Mouse (Mus musculus) neural tube, embryonic 11.5 days (tissue): Measurements from ENCODE around the gene Spata32. TPM values are rescaled to one million over a fixed set of nuclear protein-coding genes. Genes with fewer than 3 reads are reported as not detected.

Experiments used
- ATAC-seq: fragments of 200-750 bp; cut with Nextera tagmentation; 2 replicates; pipeline ENCODE4 v1.8.0; 2017; ENCODE audit warnings: moderate number of reproducible peaks, mild to moderate bottlenecking, moderate TSS enrichment, moderate library complexity; ENCODE audit not compliant: insufficient read depth, low FRiP score, low TSS enrichment
- DNase-seq: peaks from one replicate; pipeline ENCODE4 v3.0.0-alpha.2; 2015; ENCODE audit warnings: low spot score
- H3K27ac ChIP-seq: fragments of 300-500 bp; sonication (generic); 2 replicates; pipeline ENCODE4 v1.5.1; 2014; ENCODE audit warnings: low read depth, mild to moderate bottlenecking, low read length
- H3K27me3 ChIP-seq: fragments of 300-500 bp; sonication (generic); 2 replicates; pipeline ENCODE4 v1.6.1; 2014; ENCODE audit warnings: mild to moderate bottlenecking, low read length, mixed read lengths; ENCODE audit not compliant: control insufficient read depth, insufficient read depth
- H3K36me3 ChIP-seq: fragments of 300-500 bp; sonication (generic); 2 replicates; pipeline ENCODE4 v1.6.1; 2014; ENCODE audit warnings: mild to moderate bottlenecking, low read length, moderate library complexity, mixed read lengths; ENCODE audit not compliant: control insufficient read depth, insufficient read depth
- H3K4me1 ChIP-seq: fragments of 300-500 bp; sonication (generic); 2 replicates; pipeline ENCODE4 v1.6.1; 2014; ENCODE audit warnings: low read length, mixed read lengths; ENCODE audit not compliant: control insufficient read depth, insufficient read depth
- H3K4me2 ChIP-seq: fragments of 300-500 bp; sonication (generic); 2 replicates; pipeline ENCODE4 v1.6.1; 2014; ENCODE audit warnings: low read depth, mild to moderate bottlenecking, moderate library complexity
- H3K4me3 ChIP-seq: fragments of 300-500 bp; sonication (generic); 2 replicates; pipeline ENCODE4 v1.5.1; 2014; ENCODE audit warnings: low read depth, low read length
- H3K9ac ChIP-seq: fragments of 300-500 bp; sonication (generic); 2 replicates; pipeline ENCODE4 v1.6.1; 2014; ENCODE audit warnings: mild to moderate bottlenecking, low read length
- H3K9me3 ChIP-seq: fragments of 300-500 bp; sonication (generic); 2 replicates; pipeline ENCODE4 v1.6.1; 2016; ENCODE audit warnings: low read length; ENCODE audit not compliant: control insufficient read depth
- WGBS: fragments of 180-500 bp; shearing (Covaris S2); extraction: QIAGEN DNeasy Blood & Tissue Kit; methylation state at CpG from one replicate; pipeline ENCODE4 v1.1.7; 2014; 5-methylcytosine and 5-hydroxymethylcytosine counted together
- polyA plus RNA-seq: library from polyadenylated mRNA; unstranded; fragments of >200 nt; fragmentation: Nextera tagmentation; extraction: Ambion mirVana; gene quantifications from 2 replicates; pipeline ENCODE4 v1.2.1, GENCODE M21; 2014

Spata32 gene
- polyA plus RNA-seq, 1 experiment from 2014 or later, result not detected

- no peak within 1 kb of the TSS for H3K27ac ChIP-seq
- 90% methylated on average over 3 of the region's 3 CpGs for WGBS
- H3K4me3 ChIP-seq, result no peak within 1 kb of the TSS
- no peaks in the 10 kb centered on the region for H3K36me3 ChIP-seq
- ATAC-seq (no peak), DNase-seq (no peak)
- no peaks in the 10 kb centered on the region for H3K27me3 ChIP-seq
- H3K4me1 ChIP-seq, result no peaks in the 10 kb centered on the region
- no peak within 1 kb of the TSS for H3K9ac ChIP-seq
- no peak within 1 kb of the TSS for H3K4me2 ChIP-seq
- no peaks in the 10 kb centered on the region for H3K9me3 ChIP-seq
Observed at GRCm38 (mm10) chr11:103208458-103208857, 9.8 kb downstream of the Spata32 start, which contains the start of gene 1700023F06Rik. TSS of gene 1700023F06Rik (minus strand) at chr11:103208558.

DNA sequence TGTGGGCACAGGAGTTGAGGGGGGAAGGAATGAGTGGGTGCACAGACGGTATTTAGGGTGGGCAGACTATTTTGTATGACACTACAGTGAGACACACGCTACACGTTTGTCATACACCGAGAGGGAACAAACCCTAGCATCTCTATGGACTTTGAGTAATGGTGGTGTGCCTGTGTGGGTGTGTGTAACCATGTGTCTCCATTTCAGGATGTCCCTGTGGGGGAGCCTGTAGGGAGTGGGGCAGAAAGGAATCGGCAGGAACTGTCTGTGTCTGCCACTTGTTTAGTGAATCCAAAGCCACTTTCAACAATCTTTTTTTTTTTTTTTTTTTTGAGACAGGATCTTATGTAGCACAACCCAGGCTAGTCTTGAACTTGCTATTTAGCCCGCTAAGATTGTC, 12.0 kb downstream of the Spata32 start:
- DNase-seq, result no peak
- no peak overlapping the region for H3K4me2 ChIP-seq
- H3K4me3 ChIP-seq, result no peak overlapping the region
- no peak overlapping the region for H3K27ac ChIP-seq
- no peak for ATAC-seq
- no peaks in the 10 kb centered on the region for H3K9me3 ChIP-seq
- no peaks in the 10 kb centered on the region for H3K4me1 ChIP-seq
- H3K9ac ChIP-seq, result no peak overlapping the region
- WGBS, result 83% methylated on average over 6 of the region's 6 CpGs
- H3K36me3 ChIP-seq, result no peaks in the 10 kb centered on the region
- H3K27me3 ChIP-seq, result peaks cover 3% of the 10 kb centered on the region; the same call in 1 of the 2 replicates

DNA sequence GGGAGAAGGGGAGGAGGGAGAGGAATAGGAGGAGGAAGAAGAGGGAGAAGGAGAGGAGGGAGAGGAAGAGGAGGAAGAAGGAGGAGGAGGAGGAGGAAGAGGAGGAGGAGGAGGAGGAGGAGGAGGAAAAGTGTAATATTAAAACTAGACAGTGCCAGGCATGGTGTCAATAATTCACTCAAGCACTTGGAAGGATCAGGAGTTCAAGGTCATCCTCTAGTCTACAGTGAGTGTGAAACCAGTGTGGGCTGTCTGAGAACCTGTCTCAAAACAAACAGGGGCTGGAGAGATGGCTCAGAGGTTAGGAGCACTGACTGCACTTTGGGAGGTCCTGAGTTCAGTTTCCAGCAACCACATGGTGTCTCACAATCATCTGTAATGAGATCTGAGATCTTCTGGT, 15.9 kb downstream of the Spata32 start:
- Histone ChIP-seq H3K9me3 (no peaks in the 10 kb centered on the region), H3K4me3 (no peak overlapping the region), H3K36me3 (no peaks in the 10 kb centered on the region), H3K4me2 (no peak overlapping the region), H3K4me1 (no peaks in the 10 kb centered on the region), H3K27me3 (peaks cover 39% of the 10 kb centered on the region), H3K27ac (no peak overlapping the region), H3K9ac (no peak overlapping the region)
- DNase-seq (no peak), ATAC-seq (no peak)

DNA sequence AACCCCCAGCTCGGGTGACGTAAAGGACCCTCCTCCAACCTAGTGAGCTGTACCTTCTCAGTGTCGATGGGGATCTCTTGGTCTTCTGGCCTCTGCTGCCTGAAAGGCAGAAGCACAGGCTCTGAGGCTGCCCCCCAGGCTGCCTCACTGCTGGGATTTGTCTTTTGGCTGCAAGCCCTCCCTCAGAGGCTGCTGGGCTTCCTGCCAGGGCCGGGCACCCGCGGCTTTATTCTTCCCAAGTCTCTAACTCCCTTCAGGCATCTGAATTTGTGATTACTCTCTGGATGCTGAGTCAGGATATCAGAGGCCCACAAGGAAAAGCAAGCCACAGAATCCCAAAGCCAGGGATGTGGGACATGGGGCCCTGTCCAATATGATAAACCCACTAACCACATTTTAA, 16.6 kb downstream of the Spata32 start:
- no peak overlapping the region for H3K9ac ChIP-seq
- no peak overlapping the region for H3K4me2 ChIP-seq
- 38% methylated on average over 6 of the region's 6 CpGs for WGBS
- H3K4me1 ChIP-seq, result no peaks in the 10 kb centered on the region
- H3K36me3 ChIP-seq, result no peaks in the 10 kb centered on the region
- H3K27me3 ChIP-seq, result peaks cover 46% of the 10 kb centered on the region
- H3K27ac ChIP-seq, result no peak overlapping the region
- H3K4me3 ChIP-seq, result no peak overlapping the region
- no peak for ATAC-seq
- DNase-seq, result no peak
- H3K9me3 ChIP-seq, result no peaks in the 10 kb centered on the region

GRCm38 (mm10) chr11:103198911-103199803, 19.1 kb downstream of the Spata32 start:
- peak overlapping the region; percentile 37; the same call in 1 of the 2 replicates for H3K9ac ChIP-seq
- peaks cover 67% of the 10 kb centered on the region for H3K27me3 ChIP-seq
- ATAC-seq (0 out of 2 replicates have a peak, but pooled peaks have one; percentile 23), DNase-seq (peak; percentile 36)
- no peaks in the 10 kb centered on the region for H3K4me1 ChIP-seq
- peak overlapping the region; percentile 36 for H3K4me3 ChIP-seq
- under 1% methylated on average over 56 of the region's 59 CpGs for WGBS
- peak overlapping the region; percentile 50 for H3K4me2 ChIP-seq
- H3K27ac ChIP-seq, result no peak overlapping the region
- H3K9me3 ChIP-seq, result no peaks in the 10 kb centered on the region
- H3K36me3 ChIP-seq, result no peaks in the 10 kb centered on the region

GRCm38 (mm10) chr11:103198339-103198738, 19.9 kb downstream of the Spata32 start:
- Histone ChIP-seq H3K9ac (no peak overlapping the region), H3K27me3 (peaks cover 75% of the 10 kb centered on the region), H3K9me3 (no peaks in the 10 kb centered on the region), H3K27ac (no peak overlapping the region), H3K36me3 (no peaks in the 10 kb centered on the region), H3K4me1 (no peaks in the 10 kb centered on the region), H3K4me3 (no peak overlapping the region), H3K4me2 (peak overlapping the region; percentile 50; the same call in 1 of the 2 replicates)
- DNase-seq, result no peak
- no peak for ATAC-seq
- WGBS, result 4% methylated on average over 16 of the region's 16 CpGs

DNA sequence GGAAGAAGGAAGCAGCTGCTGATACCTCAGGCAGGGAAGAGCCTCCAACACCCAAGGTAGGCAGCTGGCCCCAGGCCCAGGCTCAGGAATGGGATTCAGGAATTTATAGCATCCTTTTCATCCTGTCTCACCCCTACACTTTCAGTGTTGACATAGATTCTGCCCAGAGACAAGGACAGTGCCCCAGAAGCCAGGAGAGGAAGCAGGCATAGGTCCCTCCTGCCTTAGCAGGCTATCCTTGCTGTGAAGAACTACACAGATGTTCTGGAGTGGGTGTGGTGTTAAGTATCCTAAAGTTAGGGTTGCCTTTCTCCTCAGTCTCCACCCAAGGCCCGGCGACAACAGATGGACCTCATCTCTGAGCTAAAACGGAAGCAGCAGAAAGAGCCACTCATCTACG, 20.9 kb downstream of the Spata32 start:
- H3K4me3 ChIP-seq, result no peak overlapping the region
- ATAC-seq, result no peak
- H3K4me2 ChIP-seq, result no peak overlapping the region
- H3K4me1 ChIP-seq, result no peaks in the 10 kb centered on the region
- WGBS, result 85% methylated on average over 4 of the region's 4 CpGs
- no peak overlapping the region for H3K9ac ChIP-seq
- H3K27ac ChIP-seq, result no peak overlapping the region
- DNase-seq, result no peak
- H3K36me3 ChIP-seq, result no peaks in the 10 kb centered on the region
- no peaks in the 10 kb centered on the region for H3K9me3 ChIP-seq
- peaks cover 85% of the 10 kb centered on the region for H3K27me3 ChIP-seq

DNA sequence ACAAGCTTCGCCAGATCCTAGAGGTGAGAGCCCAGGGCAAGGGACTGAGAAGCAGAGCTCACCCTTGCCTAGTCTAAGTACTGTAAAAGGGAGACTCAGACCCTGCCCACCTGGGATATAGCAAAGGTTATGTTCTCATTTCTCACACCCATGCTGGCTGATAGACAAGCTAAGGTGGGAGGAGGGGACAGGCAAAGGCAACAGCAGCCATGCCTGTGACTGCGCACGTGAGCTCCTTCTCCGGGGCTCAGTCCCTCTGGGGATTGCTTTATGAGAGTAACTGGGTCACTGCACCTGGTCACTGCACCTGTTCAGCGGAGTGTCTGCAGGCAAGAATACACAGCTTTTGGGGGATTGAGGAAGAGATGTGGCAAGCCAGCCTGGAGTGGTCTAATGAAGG, 22.6 kb downstream of the Spata32 start:
- 75% methylated on average over 5 of the region's 5 CpGs for WGBS
- H3K9me3 ChIP-seq, result no peaks in the 10 kb centered on the region
- H3K4me2 ChIP-seq, result no peak overlapping the region
- no peaks in the 10 kb centered on the region for H3K4me1 ChIP-seq
- ATAC-seq (no peak), DNase-seq (no peak)
- no peaks in the 10 kb centered on the region for H3K36me3 ChIP-seq
- H3K9ac ChIP-seq, result no peak overlapping the region
- peaks cover 94% of the 10 kb centered on the region for H3K27me3 ChIP-seq
- no peak overlapping the region for H3K27ac ChIP-seq
- no peak overlapping the region for H3K4me3 ChIP-seq

GRCm38 (mm10) chr11:103195236-103195635, 23.0 kb downstream of the Spata32 start:
- H3K9ac ChIP-seq, result no peak overlapping the region
- DNase-seq, result no peak
- WGBS, result 94% methylated on average over 18 of the region's 18 CpGs
- H3K27ac ChIP-seq, result no peak overlapping the region
- no peak overlapping the region for H3K4me2 ChIP-seq
- H3K36me3 ChIP-seq, result no peaks in the 10 kb centered on the region
- H3K4me1 ChIP-seq, result no peaks in the 10 kb centered on the region
- peaks cover 93% of the 10 kb centered on the region for H3K27me3 ChIP-seq
- no peak overlapping the region for H3K4me3 ChIP-seq
- no peak for ATAC-seq
- H3K9me3 ChIP-seq, result no peaks in the 10 kb centered on the region
